Mouse (Mus musculus) urinary bladder, adult 18-20 months (tissue): ENCODE measurements around the gene Mrps25.

Experiments
- DNase-seq, 2 experiments: peaks; one replicate each; pipeline ENCODE4 v3.0.0; 2022; ENCODE audit warnings: low spot score in 2 of 2, mixed read lengths in 2 of 2

The Mrps25 gene

GRCm38 (mm10) chr6:92126861-92127468, 56.9 kb downstream of the Mrps25 start:
- DNase-seq, result no peak

GRCm38 (mm10) chr6:92124547-92124946, 59.3 kb downstream of the Mrps25 start:
- no peak for DNase-seq
